Mouse (Mus musculus) C2C12 (cell line): ENCODE measurements around the gene Ptprj. TPM values are rescaled to one million over a fixed set of nuclear protein-coding genes. Genes with fewer than 3 reads are reported as not detected.

Experiments
- H3K27me3 ChIP-seq: one replicate; pipeline ENCODE4 v1.6.1; 2011; ENCODE audit not compliant: control insufficient read depth, insufficient read depth, insufficient read length
- H3K36me3 ChIP-seq: one replicate; pipeline ENCODE4 v1.6.1; 2011; ENCODE audit not compliant: control insufficient read depth, insufficient read depth
- H3K4me3 ChIP-seq: one replicate; pipeline ENCODE4 v1.5.1; 2011; ENCODE audit warnings: mild to moderate bottlenecking, control low read depth; ENCODE audit not compliant: poor library complexity, insufficient read depth, severe bottlenecking
- H3K79me2 ChIP-seq: one replicate; pipeline ENCODE4 v1.6.1; 2011; ENCODE audit not compliant: control insufficient read depth, insufficient read depth
- H3K79me3 ChIP-seq: one replicate; pipeline ENCODE4 v1.6.1; 2011; ENCODE audit warnings: low read depth, control low read depth
- H3ac ChIP-seq: one replicate; pipeline ENCODE3; 2011; ENCODE audit warnings: low read depth; ENCODE audit not compliant: control insufficient read depth, insufficient read length
- CEBPB ChIP-seq: IDR thresholded peaks from one replicate; pipeline ENCODE4 v1.6.1; 2011; ENCODE audit warnings: low read depth, mild to moderate bottlenecking, control low read depth, moderate library complexity
- CTCF ChIP-seq: IDR thresholded peaks from one replicate; pipeline ENCODE4 v1.5.1; 2011; ENCODE audit not compliant: control insufficient read depth, insufficient read depth, insufficient read length
- FOSL1 ChIP-seq: IDR thresholded peaks from one replicate; pipeline ENCODE4 v1.8.0; 2011; ENCODE audit warnings: mild to moderate bottlenecking, low read length; ENCODE audit not compliant: poor library complexity, insufficient read depth, severe bottlenecking
- MAX ChIP-seq: IDR thresholded peaks from one replicate; pipeline ENCODE4 v1.6.1; 2011; ENCODE audit warnings: mild to moderate bottlenecking, control low read depth
- MYOD1 ChIP-seq: IDR thresholded peaks from one replicate; pipeline ENCODE4 v1.6.1; 2011; ENCODE audit warnings: low read depth; ENCODE audit not compliant: control insufficient read depth, insufficient read length
- MYOG ChIP-seq: IDR thresholded peaks from one replicate; pipeline ENCODE4 v1.6.1; 2011; ENCODE audit not compliant: control insufficient read depth, insufficient read length; ENCODE audit errors: extremely low read depth
- USF1 ChIP-seq: IDR thresholded peaks from one replicate; pipeline ENCODE4 v1.6.1; 2011; ENCODE audit warnings: low read depth, mild to moderate bottlenecking, control low read depth, moderate library complexity
- polyA plus RNA-seq: library from polyadenylated mRNA; unstranded; fragments of >200 nt; fragmentation: generic; extraction: Trizol; gene quantifications from one replicate; pipeline ENCODE4 v1.2.1, GENCODE M21; 2012; ENCODE audit warnings: missing spikeins

Gene Ptprj
- polyA plus RNA-seq, 1 experiment, result 1.1 TPM

DNA sequence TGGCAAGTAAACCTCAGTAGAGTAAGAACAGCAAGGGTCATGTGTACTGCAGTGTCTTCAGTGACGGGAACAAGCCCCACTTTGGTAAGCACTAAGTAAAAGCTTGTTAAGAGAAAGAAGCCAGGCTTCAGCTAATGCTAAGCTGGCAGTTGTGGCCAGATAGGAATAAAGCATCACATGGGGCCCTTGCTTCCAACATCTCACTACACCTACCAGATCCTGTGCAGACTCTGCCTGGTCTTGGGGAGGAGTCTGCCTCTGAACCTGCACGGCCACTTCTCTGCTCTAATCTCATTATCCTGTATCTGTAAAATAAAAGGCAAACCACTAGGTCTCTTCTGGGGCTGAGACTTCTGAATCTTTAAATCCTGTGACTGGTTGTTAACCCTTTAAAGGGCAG lies 39.2 kb upstream of the Ptprj start:
- no peak overlapping the region for H3ac ChIP-seq
- no peaks in the 10 kb centered on the region for H3K27me3 ChIP-seq
- no peaks in the 10 kb centered on the region for H3K79me3 ChIP-seq
- TF ChIP-seq CTCF, result no peak
- TF ChIP-seq MYOG, result no peak
- TF ChIP-seq USF1, result no peak
- no peak for TF ChIP-seq MYOD1
- TF ChIP-seq MAX, result no peak
- TF ChIP-seq FOSL1, result no peak
- TF ChIP-seq CEBPB, result no peak
- H3K36me3 ChIP-seq, result no peaks in the 10 kb centered on the region
- H3K79me2 ChIP-seq, result no peaks in the 10 kb centered on the region
- no peak overlapping the region for H3K4me3 ChIP-seq

DNA sequence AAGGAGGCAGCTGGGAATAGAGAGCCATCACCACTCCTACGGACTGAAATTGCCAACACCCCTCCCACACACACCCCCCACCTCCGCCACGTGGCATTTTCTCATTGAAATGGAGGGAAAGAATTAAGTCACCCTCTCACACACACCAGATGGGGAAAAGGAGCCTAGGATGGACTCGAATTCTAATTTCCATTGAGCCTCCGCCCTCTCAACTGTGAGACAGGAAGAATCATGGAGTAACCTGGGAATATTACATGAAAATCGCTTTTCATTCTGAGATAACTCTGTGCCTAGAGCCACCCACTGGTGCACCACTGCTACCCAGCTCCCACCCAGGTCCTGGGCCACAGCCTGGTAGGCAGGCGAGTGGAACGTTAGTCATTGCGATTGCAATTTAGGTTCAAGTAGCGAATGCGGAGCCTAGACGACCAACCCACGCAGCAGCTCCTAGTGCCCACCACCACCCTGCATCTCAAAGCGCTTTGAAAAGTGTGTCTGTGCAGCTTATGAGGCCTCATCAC lies 34.3 kb upstream of the Ptprj start:
- Histone ChIP-seq H3K36me3 (no peaks in the 10 kb centered on the region), H3ac (no peak overlapping the region), H3K79me3 (no peaks in the 10 kb centered on the region), H3K4me3 (no peak overlapping the region), H3K79me2 (no peaks in the 10 kb centered on the region), H3K27me3 (no peaks in the 10 kb centered on the region)
- TF ChIP-seq USF1 (no peak), CEBPB (no peak), MAX (no peak), MYOG (no peak), FOSL1 (no peak), CTCF (no peak), MYOD1 (no peak)

DNA sequence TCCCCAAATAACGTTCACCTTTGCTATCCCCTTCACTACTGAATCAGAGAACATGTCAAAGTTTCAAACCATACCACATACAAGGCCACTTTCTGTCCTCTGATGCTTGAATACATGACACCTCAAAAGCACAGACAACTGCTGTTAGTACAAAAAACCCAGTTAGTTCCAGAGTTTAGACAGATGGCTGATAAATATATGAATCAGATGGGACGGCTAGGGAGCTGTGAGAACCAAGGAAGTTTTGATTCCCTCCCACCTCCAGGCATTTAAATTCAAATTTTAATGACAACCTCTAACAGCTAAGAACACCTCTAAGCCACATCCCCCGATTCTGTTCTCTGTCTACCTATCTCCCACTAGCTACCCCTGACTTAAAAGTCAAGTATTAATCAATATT lies 33.1 kb upstream of the Ptprj start:
- H3K79me2 ChIP-seq, result no peaks in the 10 kb centered on the region
- H3K4me3 ChIP-seq, result no peak overlapping the region
- H3K27me3 ChIP-seq, result no peaks in the 10 kb centered on the region
- H3K36me3 ChIP-seq, result no peaks in the 10 kb centered on the region
- no peaks in the 10 kb centered on the region for H3K79me3 ChIP-seq
- no peak overlapping the region for H3ac ChIP-seq
- TF ChIP-seq MAX (no peak), USF1 (no peak), FOSL1 (no peak), CTCF (no peak), CEBPB (no peak)

DNA sequence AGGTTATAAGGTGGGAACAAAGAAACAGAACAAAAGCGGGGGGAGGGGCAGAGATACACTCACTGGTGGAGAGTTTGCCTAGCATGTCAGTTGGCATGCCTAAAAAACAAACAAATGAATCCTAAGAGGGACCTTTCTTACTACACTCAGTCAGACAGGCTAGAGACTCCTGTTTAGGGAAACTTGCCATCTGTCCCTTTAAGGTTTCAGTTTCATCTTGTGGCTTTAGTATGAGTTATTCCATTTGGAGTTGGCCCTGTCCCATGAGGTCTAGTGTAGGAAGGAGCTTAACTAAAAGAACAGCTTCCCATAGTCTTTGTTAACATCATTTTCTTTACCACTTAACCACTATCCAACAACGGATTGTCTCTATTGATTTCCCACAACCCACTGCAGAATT lies 32.6 kb upstream of the Ptprj start:
- no peaks in the 10 kb centered on the region for H3K79me3 ChIP-seq
- no peak overlapping the region for H3K4me3 ChIP-seq
- no peak overlapping the region for H3ac ChIP-seq
- no peaks in the 10 kb centered on the region for H3K79me2 ChIP-seq
- H3K36me3 ChIP-seq, result no peaks in the 10 kb centered on the region
- TF ChIP-seq FOSL1, result no peak
- no peak for TF ChIP-seq MYOD1
- no peak for TF ChIP-seq CEBPB
- no peak for TF ChIP-seq MAX
- TF ChIP-seq USF1, result no peak
- TF ChIP-seq MYOG, result no peak
- no peak for TF ChIP-seq CTCF
- H3K27me3 ChIP-seq, result no peaks in the 10 kb centered on the region

DNA sequence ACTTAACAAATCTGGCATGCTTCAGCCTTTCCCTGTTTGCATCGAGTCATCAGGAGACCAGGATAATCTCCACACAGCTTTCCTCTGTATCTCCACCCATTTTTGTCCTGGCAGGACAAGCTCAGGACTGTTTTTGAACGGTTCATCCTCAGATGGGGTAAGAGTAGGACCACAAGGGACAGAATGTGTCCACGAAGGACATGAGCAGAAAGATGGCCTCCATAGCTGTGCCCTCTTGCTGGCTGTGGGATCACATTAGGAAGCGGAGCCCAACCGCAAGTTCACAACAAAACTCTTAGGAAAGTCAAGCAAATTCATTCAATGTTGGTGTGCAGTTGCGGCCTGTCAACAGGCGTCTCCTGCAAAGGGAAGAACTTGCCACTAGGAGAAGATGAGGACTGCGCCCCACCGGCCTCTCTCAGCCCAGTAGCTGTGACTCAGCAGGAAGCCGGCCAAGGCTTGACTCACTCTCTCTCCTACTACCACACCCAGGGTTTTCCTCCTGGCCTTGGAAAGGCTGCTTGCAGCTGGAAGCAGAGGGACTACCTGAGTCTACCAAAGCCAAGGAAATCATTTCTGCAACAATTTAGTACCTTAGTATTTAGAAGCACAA lies 31.6 kb upstream of the Ptprj start:
- Histone ChIP-seq H3K36me3 (no peaks in the 10 kb centered on the region), H3K4me3 (no peak overlapping the region), H3K79me3 (no peaks in the 10 kb centered on the region), H3K79me2 (no peaks in the 10 kb centered on the region), H3K27me3 (no peaks in the 10 kb centered on the region), H3ac (no peak overlapping the region)
- TF ChIP-seq MYOD1 (no peak), FOSL1 (peak; percentile 91)

DNA sequence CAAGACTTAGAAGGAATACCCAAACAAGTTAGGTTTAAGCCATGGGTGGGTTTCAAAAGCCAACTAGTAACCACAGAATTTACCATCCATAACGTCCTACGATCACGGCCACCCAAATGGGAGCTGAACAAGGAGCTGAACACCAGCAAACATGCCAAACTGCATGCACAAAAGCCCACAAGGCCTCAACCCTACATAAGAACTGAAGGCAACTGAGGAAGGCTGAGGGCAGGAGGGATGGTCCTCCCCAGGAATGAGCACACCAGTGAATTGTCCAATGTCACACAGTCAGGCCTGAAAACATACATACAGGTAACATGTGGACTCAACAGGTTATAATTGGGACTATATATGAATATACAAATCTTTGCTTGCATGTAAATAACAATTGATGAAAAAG lies 20.6 kb upstream of the Ptprj start:
- no peaks in the 10 kb centered on the region for H3K27me3 ChIP-seq
- H3K79me3 ChIP-seq, result no peaks in the 10 kb centered on the region
- H3K4me3 ChIP-seq, result no peak overlapping the region
- H3K36me3 ChIP-seq, result no peaks in the 10 kb centered on the region
- no peaks in the 10 kb centered on the region for H3K79me2 ChIP-seq
- H3ac ChIP-seq, result no peak overlapping the region
- no peak for TF ChIP-seq USF1
- no peak for TF ChIP-seq MAX
